Mouse (Mus musculus) spleen, adult 2 months (tissue): ENCODE measurements around the gene Ccs.

Experiments
- CTCF ChIP-seq: fragments of 200-500 bp; IDR thresholded peaks from 2 replicates; pipeline ENCODE4 v1.5.1; 2011; ENCODE audit warnings: mild to moderate bottlenecking, inconsistent platforms; ENCODE audit not compliant: insufficient read depth, insufficient read length, insufficient replicate concordance; ENCODE audit errors: extremely low read depth
- POLR2A ChIP-seq: fragments of 200-500 bp; IDR thresholded peaks from 2 replicates; pipeline ENCODE4 v1.6.1; 2011; ENCODE audit warnings: low read depth, low read length, inconsistent platforms

GRCm38 (mm10) chr19:4811909-4812242 lies 27.3 kb downstream of the Ccs start:
- no peak for TF ChIP-seq CTCF
- no peak for TF ChIP-seq POLR2A
